Mouse (Mus musculus) spleen, postnatal 36 days (tissue): ENCODE results near the gene Rrbp1.

Experiments used
- DNase-seq, 2 experiments: peaks; one replicate each; pipeline ENCODE4 v3.0.0; 2022; ENCODE audit warnings: low spot score in 2 of 2, mixed read lengths in 1 of 2

Gene Rrbp1

GRCm38 (mm10) chr2:143915600-143916135 lies 95.4 kb downstream of the Rrbp1 start:
- DNase-seq = peak; percentile 15 to 32

- DNase-seq = peak; percentile 92
Observed at GRCm38 (mm10) chr2:143914760-143915599, 96.1 kb downstream of the Rrbp1 start, which contains the start of gene Dstn. Dstn (plus strand) TSS chr2:143915320.

GRCm38 (mm10) chr2:143914221-143914620 lies 96.8 kb downstream of the Rrbp1 start:
- DNase-seq = no peak

GRCm38 (mm10) chr2:143912199-143912598 lies 98.9 kb downstream of the Rrbp1 start:
- no peak for DNase-seq

GRCm38 (mm10) chr2:143909230-143909629 lies 101.8 kb downstream of the Rrbp1 start:
- DNase-seq = no peak

GRCm38 (mm10) chr2:143904896-143905295 lies 106.2 kb downstream of the Rrbp1 start:
- DNase-seq = no peak

- no peak for DNase-seq
Observed at GRCm38 (mm10) chr2:143903376-143904045, 107.6 kb downstream of the Rrbp1 start.

- no peak for DNase-seq
Observed at GRCm38 (mm10) chr2:143900821-143901351, 110.2 kb downstream of the Rrbp1 start.

- DNase-seq = no peak
Observed at GRCm38 (mm10) chr2:143899470-143900220, 111.4 kb downstream of the Rrbp1 start.
